Mouse (Mus musculus) olfactory bulb, adult 2 months (tissue): Measurements from ENCODE around the gene Trim2.

ENCODE experiments used
- CTCF ChIP-seq: fragments of 200-500 bp; IDR thresholded peaks from 2 replicates; pipeline ENCODE4 v1.5.1; 2012; ENCODE audit warnings: low read depth, mild to moderate bottlenecking, low read length, moderate library complexity; ENCODE audit not compliant: insufficient read depth
- POLR2A ChIP-seq: fragments of 200-500 bp; IDR thresholded peaks from 2 replicates; pipeline ENCODE4 v1.6.1; 2012; ENCODE audit warnings: mild to moderate bottlenecking, low read depth, low read length, moderate library complexity; ENCODE audit not compliant: insufficient read depth

GRCm38 (mm10) chr3:84293666-84294595 is 12.7 kb downstream of the Trim2 start:
- TF ChIP-seq POLR2A (no peak), CTCF (no peak)
